Mouse (Mus musculus) layer of hippocampus, postnatal 25 days (tissue): Measurements from ENCODE around the gene Hs3st4. TPM values are rescaled to one million over a fixed set of nuclear protein-coding genes. Genes with fewer than 3 reads are reported as not detected.

Experiments
- DNase-seq, 2 experiments: peaks; one replicate each; pipeline ENCODE4 v3.0.0; 2022; ENCODE audit warnings: mixed read lengths in 2 of 2, low spot score in 1 of 2; ENCODE audit errors: extremely low spot score in 1 of 2
- total RNA-seq, 2 experiments: library from RNA; stranded (reverse); gene quantifications; 2 replicates each; pipeline ENCODE4 v1.2.3; 2021

Hs3st4 gene
- total RNA-seq, 2 experiments from 2014 or later = 85.5 to 88.6 TPM

DNA sequence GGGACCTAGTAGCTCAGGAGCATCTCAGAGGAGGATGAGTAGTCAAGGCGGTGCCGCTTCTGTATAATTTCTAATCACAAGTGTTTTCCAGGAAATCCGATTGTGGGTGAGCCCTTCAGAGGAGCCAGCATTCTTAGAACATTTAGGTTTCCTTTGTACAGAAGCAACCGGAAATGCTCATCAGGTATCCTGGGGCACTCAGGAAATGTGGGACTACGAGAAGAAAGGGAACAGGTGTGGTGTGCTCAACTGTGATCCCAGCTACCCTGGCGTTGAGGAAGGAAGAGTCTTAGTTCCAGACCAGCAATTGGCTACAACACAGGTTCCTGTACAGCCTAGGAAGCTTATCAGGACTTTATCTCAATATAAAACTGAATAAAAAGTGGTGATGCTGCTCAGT lies 307.2 kb downstream of the Hs3st4 start:
- DNase-seq = no peak

DNA sequence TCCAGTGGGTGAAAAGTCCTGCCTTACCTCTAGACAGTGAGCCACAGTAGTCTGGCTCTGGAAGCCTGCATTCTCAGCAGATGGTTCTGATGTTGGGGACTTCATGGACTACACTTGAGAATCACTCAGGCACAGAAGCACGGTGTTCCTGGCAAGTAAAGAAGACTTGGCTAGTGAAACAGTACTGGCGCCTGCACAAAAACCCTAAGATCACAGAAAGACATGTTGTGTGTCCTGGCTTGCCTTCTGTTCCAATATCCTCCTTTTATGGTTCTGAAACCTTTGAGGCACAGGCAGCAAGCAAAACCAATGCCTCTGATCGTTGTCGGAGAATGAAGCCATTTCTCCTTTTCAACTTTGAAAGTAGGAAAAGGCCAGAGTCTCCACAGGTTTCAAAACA lies 336.8 kb downstream of the Hs3st4 start:
- peak; percentile 13 to 27 for DNase-seq

DNA sequence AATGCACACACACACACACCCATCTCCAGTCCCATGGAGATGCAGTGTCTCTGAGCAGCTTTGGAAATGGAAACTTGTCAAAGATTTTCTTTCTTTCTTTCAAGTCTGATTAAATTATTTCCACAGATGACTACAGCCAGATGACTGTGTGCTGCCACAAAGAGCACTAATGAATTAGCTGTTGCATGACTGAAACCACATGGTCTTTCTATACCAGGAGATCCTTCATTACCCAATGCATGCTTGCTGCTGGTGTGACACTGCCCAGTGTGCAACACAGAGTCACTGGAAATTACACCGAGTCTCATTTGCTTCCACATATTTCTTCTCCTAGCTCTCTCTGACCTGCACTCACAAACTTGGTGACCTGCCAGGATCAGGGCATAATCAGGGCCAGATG lies 353.0 kb downstream of the Hs3st4 start:
- no peak for DNase-seq

DNA sequence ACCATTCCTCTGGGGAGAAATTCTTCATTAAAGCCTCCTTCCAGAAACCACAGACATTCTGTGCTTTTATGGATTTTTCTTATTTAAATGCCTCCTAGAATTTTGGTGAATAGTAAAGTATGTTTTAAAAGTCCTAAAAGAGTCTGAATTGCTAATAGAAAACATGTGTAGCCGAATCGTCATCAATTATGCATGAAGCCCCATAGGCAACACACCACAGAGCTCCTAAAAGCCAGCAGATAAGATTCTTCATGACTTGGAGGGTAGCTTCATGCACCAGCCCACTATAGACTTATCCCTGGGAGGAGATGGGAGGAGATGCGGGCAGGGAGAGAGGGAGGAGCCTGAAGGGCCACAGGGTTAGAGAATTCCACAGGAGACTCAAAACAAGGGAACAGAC lies 358.8 kb downstream of the Hs3st4 start:
- DNase-seq = no peak

DNA sequence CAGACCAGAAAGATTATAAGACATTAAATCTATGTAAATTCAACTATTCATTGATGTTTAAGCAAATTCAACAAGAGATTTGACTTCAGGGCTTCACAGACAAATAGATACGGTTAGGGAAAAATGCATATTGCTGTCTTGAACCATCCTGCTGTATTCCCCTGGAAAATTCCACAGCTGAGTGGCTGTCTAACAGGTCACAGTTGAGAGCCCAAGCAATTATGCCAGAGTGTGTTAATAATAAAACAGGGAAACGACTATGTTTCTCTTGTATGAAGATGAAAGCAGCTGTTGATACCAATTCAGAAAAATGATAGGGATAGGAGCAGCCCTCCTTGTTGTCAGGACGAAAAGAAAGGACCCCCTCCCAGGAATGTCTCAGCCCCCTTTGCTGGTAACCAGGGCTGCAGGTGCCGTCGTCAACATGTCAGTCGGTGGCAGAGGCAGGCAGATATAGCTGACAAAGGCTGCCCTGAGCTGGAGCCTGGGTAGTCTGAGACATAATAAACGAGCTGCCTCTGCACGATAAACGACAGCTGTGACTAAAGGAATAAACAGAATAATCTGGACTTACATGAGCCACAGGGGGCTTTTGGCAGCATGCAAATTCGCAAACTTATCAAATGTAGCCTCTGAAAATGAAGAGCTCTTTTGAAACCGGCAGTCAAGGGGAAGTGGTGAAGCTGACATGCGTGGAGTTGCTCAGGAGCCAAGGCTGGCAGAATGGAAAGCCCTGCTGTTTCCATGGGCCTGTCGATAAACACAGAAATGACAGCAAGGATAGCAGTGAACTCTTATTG lies 364.7 kb downstream of the Hs3st4 start:
- DNase-seq = peak; percentile 20 to 29

DNA sequence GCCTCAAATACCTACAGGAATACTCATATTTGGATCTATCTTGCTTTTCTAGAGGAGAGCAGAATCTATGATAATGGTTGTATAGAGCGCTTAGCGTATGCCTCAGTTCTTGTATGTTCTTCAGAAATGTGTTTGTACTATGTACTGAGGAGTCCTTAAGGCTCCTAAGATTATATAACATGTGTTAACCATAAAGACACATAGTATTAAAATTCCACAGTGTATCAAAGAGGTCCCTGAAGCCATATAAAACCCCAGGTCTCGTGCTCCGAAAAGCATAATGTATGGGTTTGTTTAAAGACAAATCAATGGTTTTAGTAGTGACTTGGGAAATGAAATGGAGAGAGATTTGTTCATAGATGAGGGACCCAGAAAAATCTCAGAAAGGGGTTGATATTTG lies 371.4 kb downstream of the Hs3st4 start:
- no peak for DNase-seq

DNA sequence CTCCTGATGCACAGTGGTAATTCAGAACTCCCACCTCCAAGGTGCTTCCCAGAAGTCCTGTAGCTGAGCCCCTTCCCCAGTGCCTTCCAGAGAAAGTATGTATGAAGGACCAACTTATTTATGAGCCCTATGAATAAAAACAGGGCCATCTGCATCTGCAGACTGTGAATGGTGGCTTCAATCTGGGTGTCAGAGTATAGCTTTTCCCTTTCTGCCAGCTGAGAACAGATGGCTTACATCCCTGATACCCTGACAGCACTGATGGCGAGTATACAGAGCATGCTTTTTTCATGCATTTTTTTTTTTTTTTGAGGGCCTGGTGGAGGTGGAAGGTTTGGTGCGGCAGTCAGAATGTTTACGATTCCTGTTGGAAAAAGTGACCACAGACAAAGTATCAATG lies 375.4 kb downstream of the Hs3st4 start:
- peak in 1 of 2 experiments; percentile 20 for DNase-seq

DNA sequence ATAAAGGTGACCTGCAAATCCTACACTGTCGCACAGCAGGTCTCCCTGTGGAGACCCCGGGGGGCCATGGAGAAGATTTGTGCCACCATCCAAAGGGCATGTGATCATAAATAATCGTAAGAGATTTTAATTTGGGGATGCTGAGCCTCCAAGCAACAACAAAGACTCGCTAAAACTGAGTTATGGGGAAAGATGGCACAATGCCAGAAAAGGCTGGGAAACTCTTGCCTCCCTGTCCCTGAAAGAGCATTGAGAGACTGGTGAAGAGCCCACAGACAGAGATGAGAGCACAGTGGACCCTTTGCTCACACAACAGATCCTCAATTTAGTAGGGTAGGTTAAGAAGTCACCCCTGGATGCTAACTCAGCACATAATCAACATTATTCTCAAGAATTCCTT lies 377.2 kb downstream of the Hs3st4 start:
- DNase-seq = no peak

DNA sequence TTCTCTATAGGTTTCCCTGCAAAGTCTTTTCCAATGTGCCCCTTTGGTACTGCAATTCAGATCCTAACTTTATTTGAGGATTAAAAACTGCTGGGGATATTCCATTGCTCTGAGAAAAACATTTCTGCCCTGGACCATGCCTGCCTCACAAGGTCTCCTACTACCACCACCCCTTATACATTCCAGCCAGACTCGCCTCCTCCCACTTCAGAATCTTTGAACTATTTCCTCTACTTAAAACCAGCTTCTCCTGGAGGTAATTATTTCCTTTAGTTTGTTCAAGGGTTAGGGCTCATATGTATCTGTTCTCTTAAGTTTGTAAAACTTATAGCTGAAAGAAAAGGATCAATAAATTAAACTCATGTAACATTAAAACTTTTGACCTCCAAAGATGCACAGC lies 389.6 kb downstream of the Hs3st4 start:
- DNase-seq = no peak

DNA sequence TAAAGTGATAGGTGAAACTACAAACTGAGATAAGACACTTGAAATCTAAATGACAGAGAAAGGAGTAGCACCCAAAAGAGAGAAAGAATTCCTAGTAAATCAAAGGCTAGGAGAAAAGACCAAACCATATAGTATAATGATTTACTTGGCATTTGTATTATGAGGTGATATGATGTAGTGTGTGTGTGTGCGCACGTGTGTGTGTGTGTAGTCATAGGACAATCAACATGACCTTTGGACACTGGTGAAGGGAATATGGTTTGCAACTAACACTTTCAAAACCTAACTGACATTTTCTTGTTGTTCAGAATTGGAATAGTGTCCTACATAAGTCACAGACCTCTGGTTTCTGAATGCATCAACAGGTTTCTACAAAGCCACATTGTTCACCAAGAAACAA lies 390.0 kb downstream of the Hs3st4 start:
- no peak for DNase-seq

DNA sequence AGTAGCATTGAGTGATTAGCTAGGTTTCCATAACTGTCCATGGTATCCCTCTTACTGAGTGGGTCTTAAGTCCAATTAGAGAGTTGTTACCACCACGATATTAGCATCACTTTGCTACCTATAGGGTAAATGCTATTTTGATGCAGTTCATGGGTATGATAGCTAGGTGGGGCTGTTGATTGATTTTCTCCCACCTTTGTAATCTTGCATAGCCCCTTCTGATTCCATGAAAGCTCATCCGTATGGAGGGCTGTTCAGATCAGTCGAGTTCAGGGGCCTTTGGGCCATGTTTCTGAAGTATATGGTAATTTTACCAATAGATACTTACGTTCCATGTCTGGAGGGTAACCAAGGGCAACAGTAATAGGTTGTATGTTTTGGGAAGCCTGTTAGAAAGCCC lies 400.8 kb downstream of the Hs3st4 start:
- no peak for DNase-seq

DNA sequence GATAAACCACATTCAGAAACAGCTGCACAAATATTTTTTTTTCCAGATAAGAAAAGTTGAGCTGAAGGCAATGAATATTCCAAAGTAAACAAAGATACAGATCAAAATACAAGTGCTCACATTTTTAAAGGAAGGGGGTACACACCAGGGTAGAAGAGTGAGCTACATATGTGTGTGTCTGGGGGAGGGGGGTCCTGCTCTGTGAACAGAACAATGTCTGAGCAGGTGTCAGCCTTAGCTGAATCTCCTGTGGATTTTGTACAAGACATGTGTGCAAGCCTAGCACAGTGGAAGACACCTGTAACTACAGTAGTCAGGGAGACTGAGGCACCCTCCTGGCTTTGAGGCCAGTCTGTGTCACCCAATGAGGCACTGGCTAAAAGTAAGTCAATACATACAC lies 416.5 kb downstream of the Hs3st4 start:
- no peak for DNase-seq

DNA sequence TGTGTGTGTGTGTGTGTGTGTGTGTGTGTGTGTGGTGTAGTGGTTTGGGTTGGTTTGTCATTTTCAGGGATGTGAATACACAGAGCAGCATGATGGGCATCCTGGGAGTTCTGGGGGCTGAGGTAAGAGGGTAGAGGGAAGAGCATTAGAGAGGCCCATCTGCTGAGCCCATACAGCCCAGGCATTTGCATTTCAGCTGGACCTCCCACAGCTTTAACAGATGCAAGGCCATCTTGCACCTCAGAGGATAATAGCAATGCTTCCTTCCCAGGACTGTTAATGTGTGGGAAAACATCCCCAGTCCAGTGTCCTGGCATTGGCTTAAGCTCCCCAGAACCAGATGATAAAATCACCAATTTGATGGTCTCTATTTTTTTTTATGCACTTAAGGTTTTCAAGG lies 444.3 kb downstream of the Hs3st4 start:
- DNase-seq = no peak
